Mouse (Mus musculus) ES-Bruce4 (cell line): ENCODE results near the gene Slco4a1.

Experiments
- CTCF ChIP-seq: IDR thresholded peaks from one replicate; pipeline ENCODE4 v1.8.1; 2011; ENCODE audit warnings: low read depth, low read length
- EP300 ChIP-seq: IDR thresholded peaks from 2 replicates; pipeline ENCODE4 v1.6.1; 2011; ENCODE audit warnings: low read depth, low read length; ENCODE audit not compliant: insufficient read depth
- POLR2A ChIP-seq: IDR thresholded peaks from one replicate; pipeline ENCODE4 v1.8.1; 2011; ENCODE audit warnings: low read length; ENCODE audit not compliant: insufficient read depth

DNA sequence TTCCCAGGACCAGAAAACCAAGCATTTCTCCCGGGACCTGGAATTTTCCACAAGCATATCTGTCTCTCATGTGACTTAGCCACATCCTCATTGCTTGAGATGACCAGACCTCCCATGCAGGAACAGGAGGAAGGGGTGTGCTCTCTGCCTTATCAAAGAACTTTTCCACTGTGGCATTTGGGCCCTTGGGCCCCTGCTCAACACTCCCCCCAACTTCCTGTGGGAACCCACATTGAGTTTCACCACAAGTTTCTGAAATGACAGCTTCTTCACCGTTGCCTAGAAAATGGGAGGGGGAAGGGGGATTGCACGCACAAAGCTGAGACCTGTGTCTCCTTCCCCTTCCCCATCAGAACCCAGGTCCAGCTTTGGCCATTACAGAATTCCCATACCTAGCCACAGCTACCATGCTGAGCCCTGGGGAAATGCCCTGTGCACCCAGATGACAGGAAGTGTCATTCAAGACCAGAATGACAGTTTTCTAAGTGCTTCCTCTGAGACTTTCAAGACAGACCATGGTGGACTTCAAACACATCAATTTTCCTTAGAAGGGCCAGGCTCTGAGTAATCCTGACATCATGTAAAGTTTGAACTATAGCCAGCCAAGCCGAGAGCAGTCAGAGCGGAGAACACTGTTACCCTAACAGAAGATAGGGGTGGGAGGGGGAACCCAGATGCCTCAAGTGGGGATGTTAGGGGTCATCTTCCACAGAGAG lies 18.7 kb upstream of the Slco4a1 start:
- TF ChIP-seq CTCF (no peak), POLR2A (no peak), EP300 (no peak)
